Mouse (Mus musculus): ENCODE data around the gene Stat1. TPM values are rescaled to one million over a fixed set of nuclear protein-coding genes. Genes with fewer than 3 reads are reported as not detected.

Stat1 gene
- polyA plus RNA-seq, 1 experiment from 2014 or later: 17.9 TPM

DNA sequence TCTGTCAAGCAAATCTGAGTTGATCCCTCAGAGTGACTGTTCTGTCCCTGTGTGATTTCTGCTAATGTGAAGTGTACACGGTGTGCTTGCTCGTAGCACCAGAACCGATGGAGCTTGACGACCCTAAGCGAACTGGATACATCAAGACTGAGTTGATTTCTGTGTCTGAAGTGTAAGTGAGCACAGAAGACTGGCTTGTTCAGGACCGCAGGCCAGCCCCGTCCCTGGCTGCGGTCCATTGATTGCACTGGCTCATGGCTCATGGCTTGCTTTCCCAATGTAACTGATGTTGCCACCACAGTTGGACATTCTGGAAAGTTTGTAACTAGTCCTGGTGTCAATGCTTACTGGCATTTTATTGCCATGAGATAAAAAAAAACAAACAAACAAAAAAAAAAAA, 35.6 kb downstream of the Stat1 start:
- H3K4me1 ChIP-seq: peaks cover 21% of the 10 kb centered on the region
- H3K4me3 ChIP-seq: no peak overlapping the region
- no peak for DNase-seq (ENCODE audit: low spot score)
- WGBS: 90% methylated on average over 8 of the region's 8 CpGs
- peaks cover 19% of the 10 kb centered on the region for H3K36me3 ChIP-seq
- no peaks in the 10 kb centered on the region for H3K27me3 ChIP-seq (ENCODE audit: insufficient read depth, poor library complexity, severe bottlenecking)
- H3K27ac ChIP-seq: no peak overlapping the region
- H3K9me3 ChIP-seq: no peaks in the 10 kb centered on the region

DNA sequence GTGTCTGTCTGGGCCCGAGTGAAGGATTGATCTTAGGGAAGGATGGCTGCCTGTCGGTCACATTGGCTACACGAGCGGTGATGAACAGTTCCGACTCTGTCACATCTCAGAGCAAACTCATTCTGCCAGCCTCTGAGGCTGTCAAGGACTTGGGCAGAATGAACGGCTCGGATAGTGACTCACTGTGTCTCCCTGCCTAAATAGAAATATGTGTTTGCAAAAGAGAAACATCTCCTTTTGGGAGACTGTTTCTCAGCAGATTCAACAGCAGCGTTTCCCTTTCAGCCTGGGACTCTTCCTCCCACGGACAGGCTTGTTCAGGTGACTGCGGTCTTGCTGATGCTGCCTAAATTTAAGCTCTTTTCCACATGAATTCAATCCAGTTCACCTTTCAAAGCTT, 37.1 kb downstream of the Stat1 start:
- Histone ChIP-seq H3K27me3 (ENCODE audit: insufficient read depth, poor library complexity, severe bottlenecking) (no peaks in the 10 kb centered on the region), H3K4me1 (peaks cover 12% of the 10 kb centered on the region; the same call in 1 of the 2 replicates), H3K27ac (no peak overlapping the region), H3K9me3 (no peaks in the 10 kb centered on the region), H3K36me3 (peaks cover 19% of the 10 kb centered on the region), H3K4me3 (no peak overlapping the region)
- WGBS: 85% methylated on average over 10 of the region's 10 CpGs
- no peak for DNase-seq (ENCODE audit: low spot score)

DNA sequence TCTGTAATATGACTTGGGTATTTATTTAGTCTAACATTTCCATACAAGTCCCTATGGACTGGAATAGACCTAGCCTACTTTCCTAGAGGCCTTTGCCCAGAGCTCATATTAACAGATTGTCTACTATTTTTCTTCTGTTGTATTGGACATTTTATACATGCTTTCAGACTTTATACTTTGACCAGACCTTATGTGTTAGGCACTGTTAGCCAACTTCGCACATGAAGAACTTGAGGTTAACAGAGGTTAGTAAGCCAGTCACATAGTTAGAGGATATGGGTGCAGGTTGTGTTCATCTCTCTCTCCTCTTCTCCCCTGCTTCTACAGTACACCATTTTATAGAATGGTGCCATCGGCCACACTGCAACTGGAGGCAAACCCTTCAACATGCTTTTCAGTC, 38.8 kb downstream of the Stat1 start:
- H3K27me3 ChIP-seq (ENCODE audit: insufficient read depth, poor library complexity, severe bottlenecking): no peaks in the 10 kb centered on the region
- H3K4me3 ChIP-seq: no peak overlapping the region
- H3K36me3 ChIP-seq: peaks cover 16% of the 10 kb centered on the region
- peaks cover 14% of the 10 kb centered on the region; the same call in 1 of the 2 replicates for H3K4me1 ChIP-seq
- DNase-seq (ENCODE audit: low spot score): no peak
- 97% methylated on average over 2 of the region's 2 CpGs for WGBS
- H3K9me3 ChIP-seq: no peaks in the 10 kb centered on the region
- no peak overlapping the region for H3K27ac ChIP-seq

DNA sequence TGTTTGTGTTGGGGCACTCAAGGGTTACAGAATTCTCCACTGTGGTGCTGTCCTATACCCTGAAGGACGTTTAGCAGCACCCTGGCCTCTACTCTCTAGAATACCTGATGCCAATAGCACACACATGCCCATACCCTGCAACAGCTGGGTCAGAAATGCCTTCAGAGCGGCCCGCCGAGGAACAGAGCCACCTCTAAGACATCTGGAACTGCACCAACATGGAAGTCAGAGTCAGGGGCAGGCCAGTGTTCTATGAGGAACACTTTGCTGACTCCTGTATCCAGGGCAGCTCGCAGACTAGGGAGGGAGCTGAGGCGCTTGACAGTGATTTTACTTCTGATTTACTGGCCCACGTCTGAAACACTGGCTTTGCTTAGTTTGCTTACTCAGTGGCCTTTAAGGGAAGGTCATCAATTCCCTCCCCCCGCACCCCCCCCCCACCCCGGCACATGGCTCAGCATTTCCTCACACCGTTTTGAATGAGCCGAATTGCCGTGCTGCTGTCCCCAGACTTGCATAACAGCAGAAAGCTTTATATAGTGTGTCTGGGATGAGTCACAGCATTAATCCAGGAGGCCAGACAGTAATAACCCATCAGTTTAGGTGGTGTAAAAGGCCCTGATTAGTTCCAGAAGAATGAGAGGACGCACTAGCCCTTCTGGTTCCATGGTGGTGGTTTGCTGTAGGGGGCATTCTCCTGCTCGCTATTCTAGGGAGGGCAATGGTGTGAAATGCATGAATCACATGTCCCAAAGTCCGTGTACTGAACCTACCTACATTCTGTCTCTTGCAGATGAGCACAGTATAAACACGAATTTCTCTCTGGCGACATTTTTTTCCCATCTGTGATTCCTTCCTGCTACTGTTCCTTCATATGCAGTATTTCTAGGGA, 39.5 kb downstream of the Stat1 start:
- H3K4me3 ChIP-seq: no peak overlapping the region
- H3K9me3 ChIP-seq: no peaks in the 10 kb centered on the region
- peaks cover 14% of the 10 kb centered on the region; the same call in 1 of the 2 replicates for H3K4me1 ChIP-seq
- peak overlapping the region; percentile 2; the same call in 1 of the 2 replicates for H3K27ac ChIP-seq
- no peaks in the 10 kb centered on the region for H3K27me3 ChIP-seq (ENCODE audit: insufficient read depth, poor library complexity, severe bottlenecking)
- peaks cover 16% of the 10 kb centered on the region for H3K36me3 ChIP-seq
- no peak for DNase-seq (ENCODE audit: low spot score)
- WGBS: 75% methylated on average over 17 of the region's 17 CpGs

DNA sequence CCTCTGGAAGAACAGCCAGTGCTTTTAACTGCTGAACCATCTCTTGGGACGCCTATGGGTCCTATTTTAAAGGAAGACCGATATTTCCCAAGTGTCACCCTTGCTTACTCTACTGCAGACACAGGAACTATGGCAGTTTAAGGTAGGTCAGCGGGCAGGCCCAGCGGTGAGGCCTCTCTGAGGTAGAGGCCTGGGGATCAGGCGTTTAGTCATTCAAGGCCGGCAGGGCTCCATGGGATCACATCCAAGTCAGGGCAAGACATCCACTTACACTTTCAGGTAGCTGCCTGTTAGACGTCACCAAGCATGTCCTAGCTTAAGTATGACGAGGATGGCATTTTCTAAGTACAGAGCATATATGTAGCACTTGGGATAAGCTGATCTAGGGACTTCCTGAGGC, 41.9 kb downstream of the Stat1 start:
- Histone ChIP-seq H3K27ac (no peak overlapping the region), H3K27me3 (ENCODE audit: insufficient read depth, poor library complexity, severe bottlenecking) (no peaks in the 10 kb centered on the region), H3K4me1 (peaks cover 14% of the 10 kb centered on the region; the same call in 1 of the 2 replicates), H3K9me3 (no peaks in the 10 kb centered on the region), H3K4me3 (no peak overlapping the region), H3K36me3 (peaks cover 17% of the 10 kb centered on the region)
- DNase-seq (ENCODE audit: low spot score): no peak
- WGBS: 84% methylated on average over 8 of the region's 8 CpGs

DNA sequence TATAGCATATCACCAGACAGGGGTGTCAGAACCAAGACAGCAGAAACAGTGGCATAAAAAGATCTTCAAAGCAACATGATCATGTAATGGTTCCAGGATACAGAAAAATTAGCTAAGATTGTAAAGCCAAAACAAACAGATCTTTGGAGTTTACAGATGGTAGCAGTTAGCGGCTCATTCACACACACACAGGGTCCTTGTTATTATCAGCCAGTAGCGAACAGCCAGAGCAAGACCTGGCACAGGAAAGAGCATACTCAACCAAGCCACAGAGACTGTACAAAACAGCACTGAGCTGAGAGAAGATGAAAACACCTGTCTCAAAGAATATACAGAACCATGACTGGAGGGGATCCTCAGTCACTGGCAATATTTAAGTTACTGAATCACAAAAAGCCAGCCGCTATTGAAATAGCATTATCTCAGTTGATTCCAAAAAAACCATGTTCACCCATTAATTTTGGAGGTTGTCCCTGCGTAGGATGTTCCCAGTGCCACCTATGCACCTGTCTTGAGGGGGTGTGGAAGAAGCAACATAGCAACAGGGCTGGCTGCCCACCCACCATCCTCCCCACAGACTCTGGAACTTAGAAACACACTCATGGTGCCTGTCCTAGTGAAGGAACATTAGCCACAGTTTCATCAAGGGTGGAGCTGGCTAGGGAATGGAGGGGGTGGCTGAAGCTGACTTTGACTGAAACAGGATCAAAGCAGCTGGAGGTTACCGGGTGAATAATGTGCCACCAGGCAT, 44.6 kb downstream of the Stat1 start:
- H3K27ac ChIP-seq: no peak overlapping the region
- H3K4me3 ChIP-seq: no peak overlapping the region
- H3K27me3 ChIP-seq (ENCODE audit: insufficient read depth, poor library complexity, severe bottlenecking): no peaks in the 10 kb centered on the region
- DNase-seq (ENCODE audit: low spot score): no peak
- 0 out of 2 replicates have a peak, but pooled peaks cover 7% of the 10 kb centered on the region for H3K4me1 ChIP-seq
- 87% methylated on average over 5 of the region's 5 CpGs for WGBS
- H3K36me3 ChIP-seq: peaks cover 4% of the 10 kb centered on the region; the same call in 1 of the 2 replicates
- H3K9me3 ChIP-seq: no peaks in the 10 kb centered on the region

DNA sequence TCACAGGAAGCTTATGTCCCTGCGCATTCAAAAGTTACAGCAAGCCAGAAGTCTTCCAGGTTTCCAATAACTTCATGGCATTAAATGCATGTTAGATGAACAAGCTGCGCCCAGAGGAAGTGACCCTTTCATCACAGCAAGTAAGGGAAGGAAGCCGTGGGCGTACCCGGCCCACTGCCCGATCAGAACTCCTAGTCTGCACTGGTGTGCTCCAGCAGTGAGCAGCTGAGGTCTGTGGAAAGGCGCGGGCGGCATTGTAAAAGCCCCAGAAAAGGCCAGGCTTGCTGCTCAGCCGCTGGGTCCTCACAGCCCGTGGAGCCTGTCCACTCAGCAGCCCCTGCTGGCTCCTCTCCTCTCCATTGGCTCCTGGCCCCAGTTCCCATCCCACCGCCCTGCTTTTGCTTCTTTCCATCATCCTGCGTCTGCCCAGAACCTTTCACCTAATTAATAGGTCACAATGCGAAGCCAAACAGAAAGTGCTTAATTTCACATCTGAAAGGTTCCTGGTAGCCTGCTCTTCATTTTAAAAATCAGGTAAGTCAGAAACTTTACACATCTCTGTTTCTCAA, 47.5 kb downstream of the Stat1 start:
- WGBS: 64% methylated on average over 14 of the region's 14 CpGs

DNA sequence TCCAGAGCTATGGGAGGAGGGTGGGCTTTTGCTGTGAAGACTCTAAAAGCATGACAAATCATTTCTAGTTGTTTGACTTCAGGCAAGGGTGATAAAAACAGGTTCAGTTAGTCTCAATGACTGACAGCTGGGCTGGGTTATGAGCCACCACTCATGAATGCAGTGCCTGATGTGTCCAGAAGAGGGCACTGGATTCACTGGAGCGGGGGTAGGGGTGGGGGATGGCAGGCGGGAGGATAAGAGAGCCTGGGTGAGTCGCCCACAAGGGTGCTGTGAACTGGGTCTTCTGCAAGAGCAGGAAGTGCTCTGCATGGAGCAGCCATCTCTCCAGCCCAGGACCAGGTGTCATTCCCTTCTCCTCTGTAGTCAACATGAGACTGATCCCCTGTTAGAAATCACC, 50.8 kb downstream of the Stat1 start:
- Histone ChIP-seq H3K4me3 (no peak overlapping the region), H3K27me3 (ENCODE audit: insufficient read depth, poor library complexity, severe bottlenecking) (no peaks in the 10 kb centered on the region), H3K9me3 (no peaks in the 10 kb centered on the region), H3K36me3 (peaks cover 4% of the 10 kb centered on the region; the same call in 1 of the 2 replicates), H3K4me1 (peaks cover 18% of the 10 kb centered on the region), H3K27ac (no peak overlapping the region)
- no peak for DNase-seq (ENCODE audit: low spot score)
- 8% methylated on average over 3 of the region's 3 CpGs for WGBS

More for the DNA sequence above, 47.5 kb downstream of the Stat1 start:
- Histone ChIP-seq H3K4me3 (no peak overlapping the region), H3K27ac (peak overlapping the region; percentile 47; the same call in 1 of the 2 replicates), H3K4me1 (peaks cover 18% of the 10 kb centered on the region), H3K27me3 (ENCODE audit: insufficient read depth, poor library complexity, severe bottlenecking) (no peaks in the 10 kb centered on the region), H3K36me3 (peaks cover 4% of the 10 kb centered on the region; the same call in 1 of the 2 replicates), H3K9me3 (no peaks in the 10 kb centered on the region)
- no peak for DNase-seq (ENCODE audit: low spot score)

DNA sequence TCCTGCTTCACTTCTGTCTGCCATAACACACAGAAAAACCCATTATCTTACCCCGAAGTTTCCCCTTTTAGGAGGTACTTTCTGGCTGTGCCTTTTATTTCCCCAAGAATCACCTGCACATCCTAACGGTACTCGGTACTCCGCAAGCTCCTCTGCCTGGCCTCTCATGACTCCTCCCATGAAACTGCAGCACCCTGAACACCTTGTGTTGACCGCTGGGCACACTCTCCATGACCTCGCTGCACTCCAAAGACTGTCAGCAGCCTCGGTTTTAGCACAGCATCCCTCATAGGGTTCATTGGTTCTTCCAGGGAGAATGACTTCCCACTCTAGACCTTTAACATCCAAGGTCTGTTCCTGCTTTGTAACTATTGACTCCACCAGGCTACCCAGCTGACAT, 51.5 kb downstream of the Stat1 start:
- Histone ChIP-seq H3K4me1 (peaks cover 18% of the 10 kb centered on the region), H3K27ac (no peak overlapping the region), H3K36me3 (peaks cover 4% of the 10 kb centered on the region; the same call in 1 of the 2 replicates), H3K9me3 (no peaks in the 10 kb centered on the region), H3K27me3 (ENCODE audit: insufficient read depth, poor library complexity, severe bottlenecking) (no peaks in the 10 kb centered on the region), H3K4me3 (no peak overlapping the region)
- DNase-seq (ENCODE audit: low spot score): no peak
- 72% methylated on average over 7 of the region's 7 CpGs for WGBS

DNA sequence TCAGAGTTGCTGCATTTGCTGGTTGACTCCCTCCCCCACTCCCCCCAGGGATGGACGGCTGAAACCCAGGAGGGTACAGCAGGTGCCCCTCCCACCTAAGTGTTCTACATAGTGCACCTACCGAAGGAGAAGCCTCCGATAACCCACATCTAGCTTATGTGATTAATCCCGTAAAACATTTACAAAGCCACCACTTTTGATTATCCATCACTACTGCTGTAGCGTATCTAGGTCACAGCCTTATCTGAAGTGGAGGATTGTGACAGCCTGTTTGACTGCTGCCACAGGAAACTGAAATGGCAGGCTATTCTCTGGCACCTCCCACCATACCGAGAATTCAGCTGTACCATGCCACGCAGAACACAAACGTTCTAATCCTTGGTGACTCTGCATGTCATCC, 52.0 kb downstream of the Stat1 start:
- Histone ChIP-seq H3K4me1 (peaks cover 18% of the 10 kb centered on the region), H3K27me3 (ENCODE audit: insufficient read depth, poor library complexity, severe bottlenecking) (no peaks in the 10 kb centered on the region), H3K4me3 (no peak overlapping the region), H3K27ac (no peak overlapping the region), H3K9me3 (no peaks in the 10 kb centered on the region), H3K36me3 (0 out of 2 replicates have a peak, but pooled peaks cover under 1% of the 10 kb centered on the region)
- no peak for DNase-seq (ENCODE audit: low spot score)
- 44% methylated on average over 8 of the region's 8 CpGs for WGBS

DNA sequence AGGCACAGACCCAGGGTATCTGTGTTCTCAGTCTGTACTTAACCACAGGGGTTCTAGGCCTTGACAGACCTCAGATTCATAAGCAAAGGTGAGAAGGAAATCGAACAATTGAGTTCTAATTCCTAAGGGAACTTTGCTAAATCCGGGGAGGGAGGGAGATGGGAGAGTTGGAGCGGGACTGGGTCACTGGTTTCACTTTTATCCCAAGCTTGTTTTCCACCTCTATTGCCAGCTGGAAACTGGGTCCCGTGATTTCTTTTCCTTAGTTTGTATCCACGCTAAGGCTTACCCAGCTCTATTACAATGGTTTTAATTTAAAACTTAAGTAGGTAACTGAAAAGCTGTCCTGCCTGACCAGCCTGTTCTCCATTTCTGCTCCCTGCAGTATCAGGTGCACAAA, 56.1 kb downstream of the Stat1 start:
- H3K27ac ChIP-seq: no peak overlapping the region
- no peak overlapping the region for H3K4me3 ChIP-seq
- DNase-seq (ENCODE audit: low spot score): no peak
- no peaks in the 10 kb centered on the region for H3K27me3 ChIP-seq (ENCODE audit: insufficient read depth, poor library complexity, severe bottlenecking)
- peaks cover 13% of the 10 kb centered on the region; the same call in 1 of the 2 replicates for H3K4me1 ChIP-seq
- no peaks in the 10 kb centered on the region for H3K9me3 ChIP-seq
- H3K36me3 ChIP-seq: no peaks in the 10 kb centered on the region
- 72% methylated on average over 5 of the region's 5 CpGs for WGBS

DNA sequence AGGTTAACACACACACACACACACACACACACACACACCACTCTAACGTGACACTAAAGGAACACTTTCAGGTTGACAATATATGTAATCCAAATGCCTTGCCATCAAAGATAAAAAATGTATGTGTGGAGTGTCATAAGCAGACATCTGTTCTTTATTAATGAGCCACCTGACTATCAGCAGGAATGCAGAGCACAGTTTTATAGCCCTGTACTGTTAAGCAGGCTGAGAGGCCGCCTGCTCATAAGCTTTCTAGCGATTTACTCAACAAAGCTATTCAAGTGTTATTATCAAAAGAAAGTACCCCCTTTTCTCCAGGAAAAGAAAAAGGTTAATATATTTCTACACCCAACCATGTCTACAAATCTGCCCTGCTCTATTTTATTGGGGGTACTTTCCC, 56.7 kb downstream of the Stat1 start:
- H3K4me3 ChIP-seq: no peak overlapping the region
- no peak for DNase-seq (ENCODE audit: low spot score)
- peaks cover 7% of the 10 kb centered on the region; the same call in 1 of the 2 replicates for H3K4me1 ChIP-seq
- H3K36me3 ChIP-seq: no peaks in the 10 kb centered on the region
- H3K27me3 ChIP-seq (ENCODE audit: insufficient read depth, poor library complexity, severe bottlenecking): no peaks in the 10 kb centered on the region
- no peak overlapping the region for H3K27ac ChIP-seq
- H3K9me3 ChIP-seq: no peaks in the 10 kb centered on the region
- 81% methylated on average over 3 of the region's 3 CpGs for WGBS
